Mouse (Mus musculus) gastrocnemius, postnatal 36 days (tissue): ENCODE data around the gene Cep63. TPM values are rescaled to one million over a fixed set of nuclear protein-coding genes. Genes with fewer than 3 reads are reported as not detected.
A peak's percentile ranks its signal among the peaks of the same experiment; 100 is the strongest.

Source experiments
- DNase-seq, 2 experiments: peaks; one replicate each; pipeline ENCODE4 v3.0.0; 2022
- intact Hi-C: fragments of 180-260 bp; cut with DNase I; formaldehyde crosslinking; loops from one replicate; pipeline ENCODE4 v1.15.1; 2025
- total RNA-seq, 2 experiments: library from RNA; stranded (reverse); gene quantifications; 2 replicates each; pipeline ENCODE4 v1.2.3; 2021

Cep63 gene
- total RNA-seq, 2 experiments from 2014 or later = 20.7 to 21.9 TPM

GRCm38 (mm10) chr9:102587347-102587746 lies 39.0 kb downstream of the Cep63 start:
- DNase-seq = no peak
- intact Hi-C loops = no loop called here

- DNase-seq = no peak
- intact Hi-C loops = no loop called here
Measured at GRCm38 (mm10) chr9:102581921-102582469, 44.3 kb downstream of the Cep63 start.

GRCm38 (mm10) chr9:102577480-102577879 lies 48.9 kb downstream of the Cep63 start:
- no peak for DNase-seq
- intact Hi-C loops = no loop called here

- no peak for DNase-seq
- intact Hi-C loops = no loop called here
Measured at GRCm38 (mm10) chr9:102572888-102573287, 53.4 kb downstream of the Cep63 start.

GRCm38 (mm10) chr9:102558463-102558862 lies 67.9 kb downstream of the Cep63 start:
- no peak for DNase-seq
- intact Hi-C loops = no loop called here

- intact Hi-C loops = no loop called here
- no peak for DNase-seq
Measured at GRCm38 (mm10) chr9:102553781-102554180, 72.6 kb downstream of the Cep63 start.

GRCm38 (mm10) chr9:102551771-102552170 lies 74.6 kb downstream of the Cep63 start:
- intact Hi-C loops = no loop called here
- DNase-seq = no peak

GRCm38 (mm10) chr9:102549211-102549610 lies 77.1 kb downstream of the Cep63 start:
- DNase-seq = peak in 1 of 2 experiments; percentile 11
- intact Hi-C loops = loop anchor here (5.0 kb wide), 2 partner anchors 147 to 192 kb away; no protein-coding TSS in a partner anchor

GRCm38 (mm10) chr9:102547028-102547354 lies 79.3 kb downstream of the Cep63 start:
- intact Hi-C loops = loop anchor here (5.0 kb wide), 2 partner anchors 145 to 190 kb away; no protein-coding TSS in a partner anchor
- DNase-seq = peak in 1 of 2 experiments; percentile 12

GRCm38 (mm10) chr9:102546256-102547027 lies 79.9 kb downstream of the Cep63 start:
- intact Hi-C loops = loop anchor here (5.0 kb wide), 2 partner anchors 144 to 189 kb away; no protein-coding TSS in a partner anchor
- DNase-seq = no peak

- DNase-seq = no peak
- intact Hi-C loops = loop anchor here (5.0 kb wide), 2 partner anchors 143 to 188 kb away; no protein-coding TSS in a partner anchor
Measured at GRCm38 (mm10) chr9:102545406-102546255, 80.7 kb downstream of the Cep63 start.

- DNase-seq = peak; percentile 60 to 69
- intact Hi-C loops = loop anchor here (5.0 kb wide), 2 partner anchors 143 to 188 kb away; no protein-coding TSS in a partner anchor
Measured at GRCm38 (mm10) chr9:102544773-102545366, 81.5 kb downstream of the Cep63 start.

GRCm38 (mm10) chr9:102544116-102544772 lies 82.1 kb downstream of the Cep63 start:
- DNase-seq = peak in 1 of 2 experiments; percentile 15
- intact Hi-C loops = no loop called here

- intact Hi-C loops = no loop called here
- DNase-seq = no peak
Measured at GRCm38 (mm10) chr9:102543761-102544115, 82.6 kb downstream of the Cep63 start.

GRCm38 (mm10) chr9:102542540-102542939 lies 83.8 kb downstream of the Cep63 start:
- intact Hi-C loops = no loop called here
- DNase-seq = peak in 1 of 2 experiments; percentile 11

- DNase-seq = no peak
- intact Hi-C loops = no loop called here
Measured at GRCm38 (mm10) chr9:102541666-102542065, 84.7 kb downstream of the Cep63 start.

- no peak for DNase-seq
Measured at GRCm38 (mm10) chr9:102539699-102540098, 86.6 kb downstream of the Cep63 start.

GRCm38 (mm10) chr9:102536968-102537367 lies 89.4 kb downstream of the Cep63 start:
- intact Hi-C loops = no loop called here
- no peak for DNase-seq

More at GRCm38 (mm10) chr9:102539699-102540098, 86.6 kb downstream of the Cep63 start:
- intact Hi-C loops = no loop called here
